Mouse (Mus musculus): Measurements from ENCODE around the gene Dock2.

Dock2 gene

DNA sequence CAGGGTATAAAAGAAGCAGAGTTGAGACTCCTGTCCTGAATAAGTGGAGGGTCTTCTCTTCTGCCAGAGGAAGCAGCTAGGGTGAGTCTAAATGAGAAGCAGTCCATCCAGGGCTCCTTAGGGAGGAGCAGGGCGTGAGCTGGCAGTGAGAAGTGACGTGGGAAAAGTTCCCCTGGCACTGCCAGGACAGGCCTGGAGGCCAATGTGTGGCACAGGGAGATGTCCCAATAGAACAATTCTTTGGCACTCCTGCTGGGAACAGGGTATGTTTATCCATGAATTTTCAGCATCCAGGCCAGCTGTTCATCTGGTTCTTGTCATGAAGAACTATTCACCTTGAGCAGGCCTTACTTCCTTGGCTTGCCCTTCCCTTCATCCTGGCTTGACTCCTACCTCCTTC lies 604.9 kb downstream of the Dock2 start:
- no peak for DNase-seq
